Mouse (Mus musculus) neural tube, embryonic 12.5 days (tissue): ENCODE data around the gene Gal. TPM values are rescaled to one million over a fixed set of nuclear protein-coding genes. Genes with fewer than 3 reads are reported as not detected.

ENCODE experiments used
- ATAC-seq: fragments of 200-750 bp; cut with Nextera tagmentation; 2 replicates; pipeline ENCODE4 v1.8.0; 2017; ENCODE audit warnings: low read depth, mild to moderate bottlenecking, moderate TSS enrichment, moderate library complexity; ENCODE audit not compliant: low FRiP score
- H3K27ac ChIP-seq: fragments of 300-500 bp; sonication (generic); 2 replicates; pipeline ENCODE4 v1.5.1; 2016
- H3K27me3 ChIP-seq: fragments of 300-500 bp; sonication (generic); replicated peaks from 2 replicates; pipeline ENCODE4 v1.6.1; 2016; ENCODE audit warnings: mild to moderate bottlenecking
- H3K36me3 ChIP-seq: fragments of 300-500 bp; sonication (generic); 2 replicates; pipeline ENCODE4 v1.6.1; 2016; ENCODE audit warnings: mild to moderate bottlenecking
- H3K4me1 ChIP-seq: fragments of 300-500 bp; sonication (generic); 2 replicates; pipeline ENCODE4 v1.6.1; 2016
- H3K4me2 ChIP-seq: fragments of 300-500 bp; sonication (generic); replicated peaks from 2 replicates; pipeline ENCODE4 v1.6.1; 2016; ENCODE audit warnings: mild to moderate bottlenecking
- H3K4me3 ChIP-seq: fragments of 300-500 bp; sonication (generic); 2 replicates; pipeline ENCODE4 v1.5.1; 2016
- H3K9ac ChIP-seq: fragments of 300-500 bp; sonication (generic); 2 replicates; pipeline ENCODE4 v1.6.1; 2016; ENCODE audit warnings: mild to moderate bottlenecking
- H3K9me3 ChIP-seq: fragments of 300-500 bp; sonication (generic); 2 replicates; pipeline ENCODE4 v1.6.1; 2016; ENCODE audit warnings: mild to moderate bottlenecking
- WGBS: fragments of 180-500 bp; shearing (Covaris S2); methylation state at CpG from one replicate; pipeline ENCODE4 v1.1.7; 2016; 5-methylcytosine and 5-hydroxymethylcytosine counted together
- polyA plus RNA-seq: library from polyadenylated mRNA; unstranded; fragments of >200 nt; fragmentation: Nextera tagmentation; extraction: Ambion mirVana; gene quantifications from 2 replicates; pipeline ENCODE4 v1.2.1, GENCODE M21; 2016

The Gal gene
- polyA plus RNA-seq, 1 experiment from 2014 or later = 28.7 TPM

DNA sequence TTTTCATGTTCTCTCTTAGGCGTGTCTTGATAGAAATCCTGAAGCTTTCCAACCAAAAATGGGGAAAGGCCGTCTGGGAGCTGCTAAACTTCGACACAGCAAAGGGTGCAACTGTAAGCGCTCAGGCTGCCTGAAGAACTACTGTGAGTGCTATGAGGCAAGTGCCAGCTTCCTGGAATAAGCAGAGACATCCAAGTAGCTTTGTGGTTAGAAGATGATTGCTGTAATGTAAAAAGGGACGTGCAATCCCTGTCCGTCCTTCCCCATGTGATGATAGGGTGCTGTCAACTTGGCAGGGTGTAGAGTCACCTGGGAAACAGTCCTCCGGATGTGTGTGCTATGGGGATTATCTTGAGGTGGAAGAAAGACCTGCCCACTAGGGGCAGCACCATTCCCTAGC is 10.3 kb downstream of the Gal start:
- WGBS = 86% methylated on average over 7 of the region's 7 CpGs
- no peaks in the 10 kb centered on the region for H3K9me3 ChIP-seq
- H3K4me3 ChIP-seq = no peak overlapping the region
- H3K36me3 ChIP-seq = no peaks in the 10 kb centered on the region
- no peak overlapping the region for H3K27ac ChIP-seq
- no peak overlapping the region for H3K9ac ChIP-seq
- H3K4me1 ChIP-seq = no peaks in the 10 kb centered on the region
- no peaks in the 10 kb centered on the region for H3K27me3 ChIP-seq
- ATAC-seq = no peak
- H3K4me2 ChIP-seq = no peak overlapping the region

DNA sequence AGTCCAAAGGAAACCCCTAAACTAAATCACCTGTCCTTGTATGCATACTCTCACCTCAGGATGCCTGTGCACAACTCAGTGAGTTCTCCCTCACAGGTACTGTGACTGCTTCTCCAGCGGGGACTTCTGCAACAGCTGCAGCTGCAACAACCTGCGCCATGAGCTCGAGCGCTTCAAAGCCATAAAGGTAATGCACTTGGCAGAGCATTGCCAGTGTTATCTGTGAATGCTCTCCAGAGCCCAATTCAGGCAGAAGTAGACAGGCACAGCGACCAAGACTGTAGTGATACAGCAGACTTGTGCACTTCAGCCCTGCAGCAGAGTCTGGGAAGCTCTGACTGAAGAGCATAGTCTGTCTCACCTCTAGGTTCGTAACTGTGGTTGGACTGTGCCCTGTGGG is 12.0 kb downstream of the Gal start:
- WGBS = 80% methylated on average over 6 of the region's 6 CpGs
- no peak for ATAC-seq
- no peak overlapping the region for H3K27ac ChIP-seq
- no peaks in the 10 kb centered on the region for H3K4me1 ChIP-seq
- H3K4me3 ChIP-seq = no peak overlapping the region
- no peaks in the 10 kb centered on the region for H3K27me3 ChIP-seq
- H3K36me3 ChIP-seq = no peaks in the 10 kb centered on the region
- H3K9ac ChIP-seq = no peak overlapping the region
- H3K9me3 ChIP-seq = no peaks in the 10 kb centered on the region
- no peak overlapping the region for H3K4me2 ChIP-seq

GRCm38 (mm10) chr19:3401943-3402342 is 12.4 kb downstream of the Gal start:
- no peak overlapping the region for H3K9ac ChIP-seq
- no peak overlapping the region for H3K27ac ChIP-seq
- H3K9me3 ChIP-seq = no peaks in the 10 kb centered on the region
- WGBS = 57% methylated on average over 7 of the region's 7 CpGs
- no peaks in the 10 kb centered on the region for H3K36me3 ChIP-seq
- no peak overlapping the region for H3K4me2 ChIP-seq
- no peak for ATAC-seq
- H3K27me3 ChIP-seq = no peaks in the 10 kb centered on the region
- H3K4me3 ChIP-seq = no peak overlapping the region
- H3K4me1 ChIP-seq = no peaks in the 10 kb centered on the region

DNA sequence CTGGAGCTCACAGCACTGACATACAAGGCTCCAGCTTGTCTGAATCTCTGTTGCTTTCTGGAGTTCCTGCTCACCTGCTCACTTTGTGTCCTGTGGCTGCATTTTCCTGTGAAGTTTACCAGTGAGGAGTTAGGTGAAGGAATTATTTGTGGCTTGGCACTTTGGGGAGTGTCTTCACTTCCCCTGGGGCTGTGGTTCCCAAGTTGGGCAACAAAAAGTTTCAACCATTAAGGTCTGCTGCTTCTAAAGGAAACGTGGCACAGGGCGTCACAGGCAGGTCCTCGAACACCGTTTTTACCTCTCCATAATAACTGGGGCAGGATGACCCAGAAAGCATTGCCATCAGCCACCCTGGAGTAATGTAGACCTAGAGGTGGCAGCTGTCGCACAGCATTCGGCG is 12.8 kb downstream of the Gal start:
- Histone ChIP-seq H3K27me3 (no peaks in the 10 kb centered on the region), H3K36me3 (no peaks in the 10 kb centered on the region), H3K9me3 (no peaks in the 10 kb centered on the region), H3K4me3 (no peak overlapping the region), H3K4me1 (no peaks in the 10 kb centered on the region), H3K4me2 (no peak overlapping the region), H3K9ac (no peak overlapping the region), H3K27ac (no peak overlapping the region)
- ATAC-seq = no peak
- WGBS = 89% methylated on average over 7 of the region's 7 CpGs

- ATAC-seq = no peak
- no peaks in the 10 kb centered on the region for H3K27me3 ChIP-seq
- 87% methylated on average over 4 of the region's 4 CpGs for WGBS
Observed at GRCm38 (mm10) chr19:3400057-3400456, 14.3 kb downstream of the Gal start.

GRCm38 (mm10) chr19:3394216-3394615 is 20.1 kb downstream of the Gal start:
- Histone ChIP-seq H3K9ac (no peak overlapping the region), H3K4me2 (no peak overlapping the region), H3K36me3 (no peaks in the 10 kb centered on the region), H3K4me1 (0 out of 2 replicates have a peak, but pooled peaks cover 5% of the 10 kb centered on the region), H3K4me3 (no peak overlapping the region), H3K27ac (no peak overlapping the region), H3K9me3 (peaks cover 5% of the 10 kb centered on the region; the same call in 1 of the 2 replicates), H3K27me3 (no peaks in the 10 kb centered on the region; the same call in 1 of the 2 replicates)
- WGBS = 78% methylated on average over 3 of the region's 3 CpGs
- no peak for ATAC-seq

More at GRCm38 (mm10) chr19:3400057-3400456, 14.3 kb downstream of the Gal start:
- Histone ChIP-seq H3K4me1 (no peaks in the 10 kb centered on the region), H3K4me2 (no peak overlapping the region), H3K4me3 (no peak overlapping the region), H3K9me3 (no peaks in the 10 kb centered on the region), H3K9ac (no peak overlapping the region), H3K36me3 (no peaks in the 10 kb centered on the region), H3K27ac (no peak overlapping the region)

GRCm38 (mm10) chr19:3392384-3392783 is 22.0 kb downstream of the Gal start:
- Histone ChIP-seq H3K4me2 (no peak overlapping the region), H3K27me3 (no peaks in the 10 kb centered on the region; the same call in 1 of the 2 replicates), H3K27ac (no peak overlapping the region), H3K9ac (no peak overlapping the region), H3K4me1 (peaks cover 12% of the 10 kb centered on the region), H3K4me3 (no peak overlapping the region), H3K36me3 (no peaks in the 10 kb centered on the region), H3K9me3 (peaks cover 5% of the 10 kb centered on the region; the same call in 1 of the 2 replicates)
- WGBS = 88% methylated on average over 1 of the region's 1 CpGs
- ATAC-seq = no peak

DNA sequence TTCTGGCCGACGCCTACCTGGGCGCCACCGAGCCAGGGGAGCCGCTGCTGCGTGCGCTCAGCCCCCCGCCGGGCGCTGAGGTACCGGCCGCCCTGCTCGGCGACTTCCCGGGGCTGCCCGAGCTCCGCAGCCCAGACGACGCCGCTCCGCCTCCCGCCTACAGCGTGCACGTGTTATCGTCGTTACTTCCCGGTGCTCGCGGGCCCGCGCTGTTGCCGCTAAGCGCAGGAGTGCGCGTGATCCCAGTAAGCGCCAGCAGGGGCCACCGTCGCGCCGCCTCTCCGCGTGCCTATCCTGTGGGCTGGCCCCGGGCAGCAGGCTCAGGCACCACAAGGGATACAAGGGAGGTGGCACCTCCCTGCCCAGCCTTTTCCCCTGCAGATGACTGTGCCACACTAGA is 25.3 kb downstream of the Gal start:
- H3K36me3 ChIP-seq = no peaks in the 10 kb centered on the region; the same call in 1 of the 2 replicates
- peaks cover 12% of the 10 kb centered on the region for H3K4me1 ChIP-seq

GRCm38 (mm10) chr19:3388629-3389057 is 25.7 kb downstream of the Gal start, which contains the start of gene Tesmin:
Tesmin (plus strand) TSS chr19:3388857.
- H3K4me3 ChIP-seq = peak within 1 kb of the TSS; percentile 38
- H3K27ac ChIP-seq = no peak within 1 kb of the TSS
- 2% methylated on average over 33 of the region's 33 CpGs for WGBS
- peak within 1 kb of the TSS; percentile 49; the same call in 1 of the 2 replicates for H3K9ac ChIP-seq
- no peaks in the 10 kb centered on the region; the same call in 1 of the 2 replicates for H3K36me3 ChIP-seq
- peak; percentile 89 for ATAC-seq
- no peaks in the 10 kb centered on the region; the same call in 1 of the 2 replicates for H3K27me3 ChIP-seq
- H3K9me3 ChIP-seq = peaks cover 5% of the 10 kb centered on the region; the same call in 1 of the 2 replicates
- peaks cover 12% of the 10 kb centered on the region for H3K4me1 ChIP-seq
- peak within 1 kb of the TSS; percentile 88 for H3K4me2 ChIP-seq

More for the DNA sequence above, 25.3 kb downstream of the Gal start:
- no peak overlapping the region for H3K27ac ChIP-seq
- peak; percentile 93 for ATAC-seq
- WGBS = 2% methylated on average over 43 of the region's 43 CpGs
- peaks cover 5% of the 10 kb centered on the region; the same call in 1 of the 2 replicates for H3K9me3 ChIP-seq
- H3K4me2 ChIP-seq = peak overlapping the region; percentile 88
- peak overlapping the region; percentile 49; the same call in 1 of the 2 replicates for H3K9ac ChIP-seq
- H3K27me3 ChIP-seq = no peaks in the 10 kb centered on the region; the same call in 1 of the 2 replicates
- H3K4me3 ChIP-seq = peak overlapping the region; percentile 38

DNA sequence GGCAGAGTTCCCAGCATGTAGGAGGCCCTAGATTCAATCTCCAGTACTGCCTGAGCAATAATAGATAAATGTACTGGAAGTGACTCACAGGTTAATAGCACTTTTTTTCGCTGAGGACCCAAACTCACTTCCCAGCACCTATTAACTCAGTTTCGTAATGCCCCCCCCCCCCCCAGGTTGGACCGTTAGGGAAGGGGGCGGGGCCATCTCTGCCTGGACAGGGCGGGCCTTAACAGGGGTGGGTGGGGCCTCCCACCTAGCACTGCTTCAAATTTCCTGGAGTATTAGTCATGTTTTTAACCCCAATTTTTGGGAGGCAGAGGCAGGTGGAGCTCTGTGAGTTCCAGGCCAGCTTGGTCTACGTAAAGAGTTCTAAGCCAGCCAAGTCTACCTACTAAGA is 26.3 kb downstream of the Gal start:
- no peak overlapping the region for H3K27ac ChIP-seq
- no peaks in the 10 kb centered on the region; the same call in 1 of the 2 replicates for H3K27me3 ChIP-seq
- H3K36me3 ChIP-seq = no peaks in the 10 kb centered on the region; the same call in 1 of the 2 replicates
- peaks cover 12% of the 10 kb centered on the region for H3K4me1 ChIP-seq
- no peak overlapping the region for H3K4me2 ChIP-seq
- 68% methylated on average over 6 of the region's 6 CpGs for WGBS
- ATAC-seq = no peak
- no peak overlapping the region for H3K9ac ChIP-seq
- H3K9me3 ChIP-seq = peaks cover 5% of the 10 kb centered on the region; the same call in 1 of the 2 replicates
- no peak overlapping the region for H3K4me3 ChIP-seq

- ATAC-seq = no peak
- 90% methylated on average over 3 of the region's 3 CpGs for WGBS
Observed at GRCm38 (mm10) chr19:3378614-3379013, 35.7 kb downstream of the Gal start.

DNA sequence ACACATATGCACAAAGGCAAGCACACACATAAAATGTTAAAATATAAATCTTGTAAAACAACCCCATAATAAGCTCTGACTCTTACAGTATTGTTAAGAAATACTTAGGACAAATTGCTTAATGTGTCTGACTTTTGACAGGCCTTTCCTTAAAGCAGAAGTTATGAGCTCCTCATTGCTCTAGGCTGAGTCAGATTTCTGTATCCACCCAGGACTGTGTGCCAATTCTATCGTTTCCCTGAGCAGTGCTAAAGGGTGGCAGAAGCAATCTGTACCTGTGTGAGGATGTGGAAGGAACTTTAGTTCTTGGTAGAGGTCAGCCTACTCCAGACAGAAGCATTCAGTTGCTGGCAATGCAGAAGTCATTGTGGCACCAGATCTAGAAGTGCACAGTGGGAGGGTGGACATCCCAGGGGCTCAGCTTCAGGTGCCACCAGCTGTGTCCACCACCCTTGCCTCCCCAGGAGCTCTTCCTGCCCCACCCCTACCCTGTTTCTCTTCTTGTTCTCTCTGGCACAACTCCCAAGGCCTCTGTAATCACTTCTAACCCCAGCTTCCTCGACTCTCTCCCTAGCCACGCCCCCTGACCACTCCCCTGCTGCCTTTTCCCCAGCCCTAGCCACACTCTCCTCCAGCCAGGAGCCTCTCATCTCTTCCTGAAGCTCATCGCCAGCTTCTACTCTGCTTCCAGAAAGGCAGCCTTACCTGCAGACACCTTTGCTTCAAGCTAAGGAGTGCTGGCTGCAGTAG is 37.2 kb downstream of the Gal start:
- Histone ChIP-seq H3K4me1 (no peaks in the 10 kb centered on the region), H3K27me3 (no peaks in the 10 kb centered on the region), H3K4me3 (no peak overlapping the region), H3K4me2 (no peak overlapping the region), H3K27ac (no peak overlapping the region), H3K9me3 (no peaks in the 10 kb centered on the region), H3K9ac (no peak overlapping the region), H3K36me3 (no peaks in the 10 kb centered on the region)
- no peak for ATAC-seq
- WGBS = 35% methylated on average over 4 of the region's 4 CpGs

More at GRCm38 (mm10) chr19:3378614-3379013, 35.7 kb downstream of the Gal start:
- H3K4me2 ChIP-seq = no peak overlapping the region
- H3K4me3 ChIP-seq = no peak overlapping the region
- no peaks in the 10 kb centered on the region for H3K36me3 ChIP-seq
- no peak overlapping the region for H3K27ac ChIP-seq
- H3K4me1 ChIP-seq = no peaks in the 10 kb centered on the region
- no peaks in the 10 kb centered on the region for H3K27me3 ChIP-seq
- no peaks in the 10 kb centered on the region for H3K9me3 ChIP-seq
- no peak overlapping the region for H3K9ac ChIP-seq
